Mouse (Mus musculus) lung, postnatal 0 days (tissue): Measurements from ENCODE around the gene S1pr4.

Experiments
- CTCF ChIP-seq: IDR thresholded peaks from 2 replicates; pipeline ENCODE4 v1.5.1; 2016; ENCODE audit warnings: antibody characterized with exemption, mild to moderate bottlenecking
- EP300 ChIP-seq: IDR thresholded peaks from 2 replicates; pipeline ENCODE4 v1.6.1; 2016; ENCODE audit warnings: antibody characterized with exemption, mild to moderate bottlenecking, control low read depth

DNA sequence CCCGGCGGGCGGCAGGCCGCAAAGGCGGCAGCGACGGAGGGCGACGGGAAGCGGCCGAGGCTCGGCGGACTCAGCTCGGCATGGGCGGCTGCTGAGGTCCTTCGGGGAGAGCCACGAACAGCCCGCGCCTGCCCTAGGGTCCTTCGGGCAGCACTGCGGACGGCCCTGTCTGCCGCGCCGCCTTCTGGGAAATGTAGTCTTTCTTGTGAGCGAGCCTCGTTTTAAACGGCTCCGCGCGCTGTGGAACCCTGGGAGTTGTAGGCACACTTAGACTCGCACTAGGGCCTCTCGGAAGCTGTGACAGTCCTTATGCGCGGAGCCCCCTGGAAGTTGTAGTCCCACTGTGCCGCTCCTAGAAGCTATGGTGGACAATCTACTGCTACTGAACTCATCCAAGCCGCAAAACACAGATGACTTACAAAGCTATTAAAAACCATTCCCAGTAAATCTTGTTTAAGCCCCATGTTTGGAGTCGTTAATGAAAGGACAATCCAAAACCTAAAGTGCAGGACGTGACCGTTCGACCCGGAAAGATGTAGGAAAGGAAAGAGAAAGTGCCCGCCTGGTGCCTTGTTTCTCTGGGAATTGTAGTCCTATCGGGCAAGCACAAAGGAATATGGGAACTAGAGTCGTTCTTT lies 3.5 kb downstream of the S1pr4 start, which contains the start of gene Ncln:
- TF ChIP-seq EP300, result peak; percentile 53; the same call in 1 of the 2 replicates
- peak; percentile 22; the same call in 1 of the 2 replicates for TF ChIP-seq CTCF
